In genomic region chr8:57327281-57328160, GRCm38 (mm10) we compare ENCODE assay signal across 11 mouse cellular contexts. TPM values are rescaled to one million over a fixed set of nuclear protein-coding genes. Genes with fewer than 3 reads are reported as not detected.
DNase-seq lines count a peak whose midpoint lies in the region; ATAC-seq and TF ChIP-seq lines count a peak whose summit lies in the region.
"Had no signal": no experiment of that assay in that cellular context is flagged by ENCODE, and none has a peak within 500 bp of the region (broad histone marks: within the 10 kb centered on the region; RNA-seq: fewer than 3 reads in every experiment).

No protein-coding gene starts in this region.

- no peak for ATAC-seq in kidney, embryonic 16.5 days (ENCODE audit: low FRiP score, low TSS enrichment)
- no peak for ATAC-seq in heart, embryonic 12.5 days (ENCODE audit: insufficient number of reproducible peaks, low FRiP score)
- no peak for ATAC-seq in limb, embryonic 14.5 days (ENCODE audit: low FRiP score, low read depth)
- ATAC-seq in activated CD4-positive, CD25-positive, alpha-beta regulatory T cell, adult 4 months, result no peak

- H3K9me3 ChIP-seq in kidney, embryonic 16.5 days (ENCODE audit: low read length), result no peaks in the 10 kb centered on the region
- H3K9me3 ChIP-seq in heart, embryonic 12.5 days (replicated peaks), result no peaks in the 10 kb centered on the region
- H3K9me3 ChIP-seq in limb, embryonic 14.5 days (ENCODE audit: control insufficient read depth, low read length), result no peaks in the 10 kb centered on the region
- H3K9me3 ChIP-seq: neural tube, embryonic 12.5 days had no signal

- no peak overlapping the region for H3K4me3 ChIP-seq in kidney, embryonic 16.5 days (ENCODE audit: low read length)
- peak overlapping the region; percentile 25; the same call in 1 of the 2 replicates for H3K4me3 ChIP-seq in brown adipose tissue, adult 24 weeks (ENCODE audit: insufficient read depth, low read depth, low read length)
- peak overlapping the region; percentile 91 for H3K4me3 ChIP-seq in heart, embryonic 12.5 days
- peak overlapping the region; percentile 81 for H3K4me3 ChIP-seq in limb, embryonic 14.5 days (replicated peaks; ENCODE audit: low read length)
- H3K4me3 ChIP-seq: neural tube, embryonic 12.5 days had no signal

- no peak for TF ChIP-seq POLR2A in limb, embryonic 14.5 days (IDR thresholded peaks at IDR 0.05; ENCODE audit: borderline replicate concordance, extremely low read depth, insufficient read depth, insufficient read length)

- no peaks in the 10 kb centered on the region; the same call in 1 of the 2 replicates for H3K4me1 ChIP-seq in kidney, embryonic 16.5 days (ENCODE audit: insufficient read depth, low read length)
- H3K4me1 ChIP-seq in brown adipose tissue, adult 24 weeks (ENCODE audit: control insufficient read depth, insufficient read depth, insufficient read length, low read length), result no peaks in the 10 kb centered on the region
- H3K4me1 ChIP-seq in heart, embryonic 12.5 days (replicated peaks), result peaks cover 36% of the 10 kb centered on the region
- peaks cover 28% of the 10 kb centered on the region for H3K4me1 ChIP-seq in limb, embryonic 14.5 days (ENCODE audit: control insufficient read depth, insufficient read depth, low read length)
- H3K4me1 ChIP-seq: neural tube, embryonic 12.5 days had no signal

- WGBS in kidney, embryonic 16.5 days, result 3% methylated on average over 29 of the region's 29 CpGs
- WGBS in heart, embryonic 12.5 days, result 6% methylated on average over 29 of the region's 29 CpGs
- 7% methylated on average over 29 of the region's 29 CpGs for WGBS in limb, embryonic 14.5 days

- H3K27ac ChIP-seq in kidney, embryonic 16.5 days (ENCODE audit: low read length), result no peak overlapping the region
- H3K27ac ChIP-seq in brown adipose tissue, adult 24 weeks (replicated peaks; ENCODE audit: low read depth, low read length), result no peak overlapping the region
- peak overlapping the region; percentile 97 for H3K27ac ChIP-seq in heart, embryonic 12.5 days (ENCODE audit: poor library complexity, severe bottlenecking)
- H3K27ac ChIP-seq in limb, embryonic 14.5 days (replicated peaks; ENCODE audit: low read depth, low read length), result peak overlapping the region; percentile 89
- H3K27ac ChIP-seq: neural tube, embryonic 12.5 days had no signal

- no peak for DNase-seq in kidney, adult 18-20 months
- DNase-seq in limb, embryonic 14.5 days (ENCODE audit: low spot score), result no peak
- no peak for DNase-seq in right cerebral cortex, postnatal 14 days
- DNase-seq in urinary bladder, adult 18-20 months (ENCODE audit: low spot score in 2 of 2), result no peak
- DNase-seq: cerebellum, postnatal 36 days had no signal

- H3K27me3 ChIP-seq in kidney, embryonic 16.5 days (ENCODE audit: insufficient read depth, low read length), result peaks cover 98% of the 10 kb centered on the region
- no peaks in the 10 kb centered on the region for H3K27me3 ChIP-seq in heart, embryonic 12.5 days (replicated peaks)
- peaks cover 43% of the 10 kb centered on the region; the same call in 1 of the 2 replicates for H3K27me3 ChIP-seq in limb, embryonic 14.5 days (ENCODE audit: control insufficient read depth, insufficient read depth, low read length)

- no peak overlapping the region for H3K9ac ChIP-seq in kidney, embryonic 16.5 days (replicated peaks; ENCODE audit: low read length)
- peak overlapping the region; percentile 99 for H3K9ac ChIP-seq in heart, embryonic 12.5 days
- peak overlapping the region; percentile 61 for H3K9ac ChIP-seq in limb, embryonic 14.5 days (ENCODE audit: low read depth, low read length, severe bottlenecking)
- H3K9ac ChIP-seq: neural tube, embryonic 12.5 days had no signal

- no peaks in the 10 kb centered on the region for H3K36me3 ChIP-seq in kidney, embryonic 16.5 days (ENCODE audit: insufficient read depth, low read length)
- peaks cover 38% of the 10 kb centered on the region for H3K36me3 ChIP-seq in heart, embryonic 12.5 days
- peaks cover 5% of the 10 kb centered on the region; the same call in 1 of the 2 replicates for H3K36me3 ChIP-seq in limb, embryonic 14.5 days (ENCODE audit: control insufficient read depth, insufficient read depth, low read length)
- H3K36me3 ChIP-seq: neural tube, embryonic 12.5 days had no signal

- peak overlapping the region; percentile 22; the same call in 1 of the 2 replicates for H3K4me2 ChIP-seq in kidney, embryonic 16.5 days (replicated peaks; ENCODE audit: low read depth, low read length)
- H3K4me2 ChIP-seq in heart, embryonic 12.5 days, result peak overlapping the region; percentile 94
- peak overlapping the region; percentile 72 for H3K4me2 ChIP-seq in limb, embryonic 14.5 days (replicated peaks; ENCODE audit: low read depth, low read length, severe bottlenecking)

RNA-seq across cellular contexts. Expression of gene Hand2, which starts 6.7 kb away (rescaled TPM):
- 0.25 and 0.62 TPM in 2 replicates for polyA plus RNA-seq in kidney, embryonic 16.5 days (2015; fragmentation: Nextera tagmentation; extraction: Ambion mirVana)
- polyA plus RNA-seq in brown adipose tissue, adult 24 weeks (2012; ENCODE audit: insufficient read depth, insufficient read length, missing spikeins), result not detected in 2 replicates
- 18.0 and 19.4 TPM in 2 replicates for polyA plus RNA-seq in heart, embryonic 12.5 days (2016; fragmentation: Nextera tagmentation; extraction: Ambion mirVana)
- polyA plus RNA-seq in limb, embryonic 14.5 days (2012; rRNA removed), result 33.4 and 36.2 TPM in 2 replicates
- 9.8 and 13.5 TPM in 2 replicates for polyA plus RNA-seq in limb, embryonic 14.5 days (2014; fragmentation: Nextera tagmentation; extraction: Ambion mirVana)
- not detected for polyA plus RNA-seq in activated CD4-positive, CD25-positive, alpha-beta regulatory T cell, adult 4 months (2017; shearing (Covaris generic))
- polyA plus RNA-seq: hindbrain, embryonic 16.5 days had no signal

Comparison
In these comparisons a context has a peak if more than half of its experiments do, and no peak if none do; other contexts are left out.
1. H3K27ac ChIP-seq: peak in heart, embryonic 12.5 days (single experiment) and limb, embryonic 14.5 days (single experiment); none in kidney, embryonic 16.5 days (single experiment) and brown adipose tissue, adult 24 weeks (single experiment).
2. H3K4me2 ChIP-seq: peak in every context shown above with its lines; median percentile 94 in heart, embryonic 12.5 days; 72 in limb, embryonic 14.5 days; 22 in kidney, embryonic 16.5 days.